Mouse (Mus musculus) thymus, postnatal 10 days (tissue): Measurements from ENCODE around the gene Cacna2d4.

ENCODE experiments used
- DNase-seq, 2 experiments: peaks; one replicate each; pipeline ENCODE4 v3.0.0; 2021; ENCODE audit warnings: low spot score in 2 of 2

Gene Cacna2d4

DNA sequence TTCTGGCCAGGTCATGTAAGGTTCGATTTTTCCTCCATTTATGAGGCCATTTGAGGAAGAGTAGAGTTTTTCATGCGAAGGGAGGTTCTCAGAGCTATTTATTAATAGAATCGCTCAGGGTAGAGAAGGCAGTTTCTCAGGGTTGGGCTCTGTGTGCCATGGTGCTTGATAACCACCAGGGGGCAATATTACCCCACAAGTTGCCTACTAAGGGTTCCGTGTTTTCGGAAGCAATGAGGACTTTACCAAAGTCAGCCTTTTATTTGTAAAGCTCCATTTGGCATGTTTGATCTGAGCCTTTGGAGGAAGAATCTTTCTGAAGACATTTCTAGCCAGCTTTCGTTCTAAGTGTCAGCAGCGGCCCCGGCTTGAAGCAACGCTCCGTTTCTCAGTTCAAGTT lies 16.0 kb upstream of the Cacna2d4 start:
- peak in 1 of 2 experiments; percentile 57 for DNase-seq

DNA sequence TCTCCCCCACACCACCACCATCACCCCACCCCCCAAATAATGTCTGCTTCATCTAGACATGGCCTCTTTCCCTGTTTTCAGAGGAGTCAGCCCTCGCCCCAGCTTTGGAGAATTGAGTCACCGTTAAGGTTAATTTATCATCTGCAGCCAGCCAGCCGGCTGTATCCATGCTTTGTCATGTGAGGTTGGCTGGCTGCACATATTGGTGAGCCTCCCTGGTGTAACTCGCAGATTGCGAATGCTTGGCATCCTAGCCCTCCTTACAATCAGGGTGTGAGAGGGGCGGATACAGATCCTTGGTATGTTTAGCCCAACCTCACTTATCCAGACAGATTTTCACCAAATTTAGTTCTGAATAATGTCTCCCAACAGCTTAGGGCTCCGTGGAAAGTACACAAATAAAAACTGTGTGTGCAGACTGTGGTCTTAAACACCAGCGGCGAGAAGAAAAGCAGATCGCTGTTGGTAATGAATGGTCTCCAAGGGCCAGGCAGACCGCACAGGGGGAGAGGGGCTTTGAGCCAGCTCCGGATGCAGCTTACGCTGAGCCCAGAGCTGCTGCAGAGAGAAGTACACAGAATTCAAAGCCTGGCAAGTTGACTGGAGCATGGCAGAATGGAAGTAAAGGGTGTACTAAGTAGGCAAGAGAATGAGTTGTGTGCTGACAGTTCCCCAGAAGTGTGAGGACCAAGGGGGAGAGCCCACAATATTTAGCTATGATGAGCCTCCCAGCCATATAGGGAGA lies 11.7 kb upstream of the Cacna2d4 start:
- no peak for DNase-seq

DNA sequence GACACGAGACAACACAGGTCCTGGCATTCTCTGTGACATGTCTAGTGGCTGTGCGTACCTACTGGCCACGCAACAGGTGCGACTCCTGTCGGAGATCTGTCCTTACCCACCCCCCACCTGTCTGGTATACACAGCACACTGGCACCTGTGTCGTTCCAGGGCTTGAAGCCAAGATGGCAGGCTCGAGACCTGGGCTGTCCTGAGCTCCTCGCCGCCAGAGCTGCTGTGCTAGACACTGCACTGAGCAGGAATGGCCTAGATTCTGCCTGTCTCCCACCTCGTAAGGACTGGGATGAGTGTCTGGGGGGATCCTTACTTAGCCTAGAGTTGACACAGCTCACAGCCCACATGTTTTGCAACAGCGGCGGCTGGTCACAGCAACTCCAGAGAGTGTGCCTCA lies 11.1 kb upstream of the Cacna2d4 start:
- no peak for DNase-seq

GRCm38 (mm10) chr6:119225731-119226130 lies 10.6 kb upstream of the Cacna2d4 start:
- DNase-seq, result no peak

- no peak for DNase-seq
Observed at GRCm38 (mm10) chr6:119227001-119227400, 9.3 kb upstream of the Cacna2d4 start.

GRCm38 (mm10) chr6:119228861-119229603 lies 7.3 kb upstream of the Cacna2d4 start:
- DNase-seq, result no peak

GRCm38 (mm10) chr6:119233066-119233465 lies 3.3 kb upstream of the Cacna2d4 start:
- no peak for DNase-seq

GRCm38 (mm10) chr6:119235441-119235840 lies 885 bp upstream of the Cacna2d4 start:
- DNase-seq, result no peak

DNA sequence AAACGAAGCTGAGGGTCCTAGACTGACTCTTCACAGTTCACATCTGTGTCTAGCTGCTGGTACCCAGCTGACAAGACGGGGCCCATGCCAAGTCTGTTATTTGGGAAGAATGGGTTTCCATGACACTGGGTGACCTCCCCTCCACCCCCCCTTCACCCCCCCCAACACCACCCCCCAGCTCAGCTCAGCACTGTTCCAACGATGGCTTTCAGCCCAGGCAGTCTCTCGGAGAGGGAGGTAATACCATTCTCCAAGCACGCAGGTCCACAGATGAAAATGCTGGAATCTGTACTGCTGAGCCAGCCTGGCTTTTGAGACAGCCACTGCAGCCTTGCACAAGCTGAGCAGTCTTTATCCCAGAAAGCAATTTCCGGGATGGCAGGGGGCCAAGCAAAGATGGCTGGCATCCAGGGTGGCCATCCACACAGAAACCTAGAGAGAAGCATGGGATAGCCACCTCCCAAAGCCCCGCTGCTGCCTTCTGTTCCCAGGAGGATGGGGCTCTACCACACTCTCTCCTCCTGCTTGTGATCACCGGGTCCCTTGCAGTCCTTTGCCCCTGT lies 1.2 kb downstream of the Cacna2d4 start:
- DNase-seq, result no peak

DNA sequence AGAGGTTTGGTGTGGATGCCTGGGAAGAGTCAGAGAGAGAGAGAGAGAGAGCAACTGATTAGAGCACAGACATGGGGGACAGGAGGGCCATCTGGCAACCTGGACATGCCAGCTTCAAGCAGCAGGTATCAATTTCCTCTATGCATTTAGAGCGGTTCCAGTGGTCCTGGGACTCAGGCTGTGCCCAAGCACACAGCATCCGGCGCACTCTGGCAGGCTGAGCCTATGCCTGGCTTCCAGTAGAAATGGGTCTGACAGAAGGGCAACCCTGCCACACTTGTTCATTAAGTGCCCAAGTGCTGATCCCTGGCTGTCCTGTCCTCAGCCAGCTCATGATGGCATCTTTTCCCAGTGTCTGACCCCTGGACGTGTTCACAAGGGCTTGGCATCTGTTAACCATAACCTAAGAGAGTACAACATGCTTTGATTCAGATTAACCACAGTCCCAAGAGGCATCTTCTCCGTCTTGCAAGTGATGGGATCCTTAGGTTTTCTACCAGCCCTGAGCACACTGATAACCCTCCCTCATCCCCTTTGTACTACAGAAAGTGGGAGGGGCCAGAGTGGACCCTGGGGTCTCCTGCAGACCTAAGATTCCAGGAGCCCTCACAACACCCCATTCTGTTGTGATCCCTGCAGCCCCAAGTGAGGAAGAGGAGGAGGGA lies 3.1 kb downstream of the Cacna2d4 start:
- DNase-seq, result no peak

DNA sequence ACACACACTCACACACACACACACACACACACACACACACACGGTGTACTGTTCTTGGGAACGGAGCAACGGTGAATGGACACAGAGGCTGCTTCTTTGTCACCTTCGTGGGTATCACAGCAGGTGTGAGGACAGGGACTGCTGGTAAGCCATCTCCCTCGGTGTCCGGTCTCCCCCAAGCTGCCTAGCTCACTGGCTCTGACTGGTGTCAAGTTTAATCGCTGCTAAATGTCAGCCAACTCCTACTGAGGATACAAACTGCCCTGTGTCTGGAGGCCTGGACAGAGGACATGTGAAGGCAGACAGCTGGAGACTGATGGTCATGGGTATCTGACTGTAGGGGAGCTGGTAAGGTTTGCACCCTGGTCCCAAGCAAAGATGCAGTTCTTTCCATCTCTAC lies 3.9 kb downstream of the Cacna2d4 start:
- DNase-seq, result no peak

GRCm38 (mm10) chr6:119240871-119241705 lies 4.8 kb downstream of the Cacna2d4 start:
- no peak for DNase-seq

DNA sequence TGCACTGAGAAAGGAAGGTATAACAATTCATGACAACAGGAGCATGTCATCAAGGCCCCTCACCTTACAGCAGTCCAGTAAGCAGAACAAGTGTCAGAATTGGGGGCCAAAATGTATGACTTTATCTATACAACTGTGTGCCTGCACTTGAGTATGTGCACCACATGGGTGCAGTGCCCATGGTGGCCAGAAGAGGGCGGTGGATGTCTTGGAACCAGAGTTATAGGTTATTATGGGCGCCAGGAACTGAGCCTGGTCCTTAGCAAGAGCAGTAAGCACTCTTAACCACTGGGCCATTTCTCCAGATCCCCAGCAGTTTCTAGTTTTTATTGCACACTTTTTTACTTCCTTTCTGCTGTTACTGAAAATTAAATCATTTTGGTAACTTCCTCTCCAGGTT lies 9.8 kb downstream of the Cacna2d4 start:
- no peak for DNase-seq

DNA sequence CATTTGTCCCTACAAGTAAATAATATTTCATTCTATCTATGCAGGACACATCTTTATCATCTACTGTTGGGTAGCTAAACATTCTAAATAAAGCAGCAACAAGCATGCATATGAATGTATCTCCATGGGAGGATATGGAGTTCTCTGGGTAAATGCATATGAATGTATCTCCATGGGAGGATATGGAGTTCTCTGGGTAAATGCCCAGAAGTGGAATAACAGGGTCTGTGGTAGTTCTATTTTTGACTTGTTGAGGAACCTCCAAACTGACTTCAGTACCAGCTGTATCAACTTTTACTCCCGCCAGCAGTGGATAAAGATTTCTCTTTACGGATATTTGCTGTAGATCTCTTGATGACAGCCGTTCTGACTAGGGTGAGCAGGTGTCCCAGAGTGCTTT lies 12.3 kb downstream of the Cacna2d4 start:
- DNase-seq, result no peak

- no peak for DNase-seq
Observed at GRCm38 (mm10) chr6:119249726-119250125, 13.4 kb downstream of the Cacna2d4 start.

- DNase-seq, result no peak
Observed at GRCm38 (mm10) chr6:119251704-119252103, 15.4 kb downstream of the Cacna2d4 start.

GRCm38 (mm10) chr6:119276713-119277112 lies 40.4 kb downstream of the Cacna2d4 start:
- DNase-seq, result no peak

DNA sequence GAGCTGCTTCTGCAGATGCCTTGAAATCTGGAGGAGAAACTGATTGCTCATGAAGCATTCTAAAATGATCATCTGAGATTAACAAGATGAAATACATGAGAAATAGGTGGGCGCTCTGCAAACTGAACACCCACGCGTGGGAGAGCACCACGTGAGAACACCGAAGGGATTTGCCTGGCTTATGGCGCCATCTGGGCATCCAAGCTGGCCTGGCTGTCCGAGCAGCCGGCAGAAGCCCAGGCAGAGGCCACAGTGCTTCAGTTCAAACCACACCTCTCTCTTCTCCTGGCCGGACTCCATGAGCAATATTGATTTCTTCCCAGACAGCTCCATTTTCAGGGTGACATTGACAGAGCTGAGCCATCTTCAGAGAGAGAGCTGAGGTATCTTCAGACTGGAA lies 44.4 kb downstream of the Cacna2d4 start:
- no peak for DNase-seq

- DNase-seq, result no peak
Observed at GRCm38 (mm10) chr6:119301310-119301709, 65.0 kb downstream of the Cacna2d4 start.

- DNase-seq, result no peak
Observed at GRCm38 (mm10) chr6:119303331-119303730, 67.0 kb downstream of the Cacna2d4 start.

DNA sequence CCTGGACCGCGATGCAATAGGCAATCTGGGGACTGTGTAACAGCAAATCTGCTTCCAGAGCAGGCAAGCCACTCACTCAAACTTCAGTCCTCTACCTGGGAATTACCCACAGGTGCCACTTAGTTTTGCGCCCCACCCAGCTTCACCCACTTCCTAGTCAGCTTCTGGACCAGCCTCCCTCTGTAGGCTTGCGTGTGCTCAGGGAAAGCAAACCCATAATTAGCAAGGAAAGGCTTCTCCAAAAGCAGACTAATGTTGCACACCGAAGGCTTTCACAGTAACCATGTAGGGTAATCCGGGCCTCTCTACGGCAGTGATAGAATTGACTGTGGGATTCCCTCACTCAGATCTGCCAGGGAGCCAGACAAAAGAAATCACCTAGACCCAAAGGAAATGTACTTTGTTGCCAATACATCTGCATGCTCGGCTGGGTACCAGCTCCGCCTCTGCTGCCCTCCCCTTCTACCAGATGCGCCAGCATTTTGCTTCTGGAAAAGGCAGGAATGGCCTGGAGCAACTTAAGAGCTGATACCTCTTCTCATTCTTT lies 71.6 kb downstream of the Cacna2d4 start:
- DNase-seq, result no peak
